Mouse (Mus musculus): Measurements from ENCODE around the gene Myo18b. TPM values are rescaled to one million over a fixed set of nuclear protein-coding genes. Genes with fewer than 3 reads are reported as not detected.

The Myo18b gene
- 0.58 to 1.5 TPM (median 1.1 TPM) in 4 replicates for total RNA-seq (2023)

GRCm38 (mm10) chr5:112895674-112896654 is at the start of gene Myo18b:
Gene Myo18b, minus strand, starts transcription at chr5:112896362.

Other genes starting within 250 kb of the Myo18b start
- gene Grk3, start 119.4 kb upstream of the Myo18b start, total RNA-seq (2023) = 40.0 to 49.1 TPM (median 43.6 TPM) in 4 replicates
- not detected in 4 replicates for gene Crybb2, start 173.8 kb upstream of the Myo18b start, total RNA-seq (2023)
- not detected in 4 replicates for gene Crybb3, start 185.2 kb upstream of the Myo18b start, total RNA-seq (2023)

Measured in B cell, adult 62 days (primary cell).